Mouse (Mus musculus) kidney, embryonic 14.5 days (tissue): ENCODE data around the gene Ybx2. TPM values are rescaled to one million over a fixed set of nuclear protein-coding genes. Genes with fewer than 3 reads are reported as not detected.
"Not testable (repeated sequence)": the region's sequence is repeated elsewhere in the genome, so short reads cannot be mapped to it uniquely, and the experiment has no call there.

Experiments
- ATAC-seq: fragments of 200-750 bp; cut with Nextera tagmentation; 2 replicates; pipeline ENCODE4 v1.8.0; 2017; ENCODE audit warnings: moderate number of reproducible peaks, mild to moderate bottlenecking, moderate TSS enrichment, moderate library complexity; ENCODE audit not compliant: low FRiP score, low TSS enrichment
- H3K27ac ChIP-seq: fragments of 300-500 bp; sonication (generic); 2 replicates; pipeline ENCODE4 v1.5.1; 2014; ENCODE audit warnings: low read depth, mild to moderate bottlenecking, low read length, moderate library complexity, mixed read lengths
- H3K27me3 ChIP-seq: fragments of 300-500 bp; sonication (generic); 2 replicates; pipeline ENCODE4 v1.6.1; 2014; ENCODE audit warnings: mild to moderate bottlenecking, low read length; ENCODE audit not compliant: control insufficient read depth, insufficient read depth
- H3K36me3 ChIP-seq: fragments of 300-500 bp; sonication (generic); 2 replicates; pipeline ENCODE4 v1.6.1; 2014; ENCODE audit warnings: low read length, mixed read lengths; ENCODE audit not compliant: control insufficient read depth, insufficient read depth
- H3K4me1 ChIP-seq: fragments of 300-500 bp; sonication (generic); 2 replicates; pipeline ENCODE4 v1.6.1; 2014; ENCODE audit warnings: low read length, mixed read lengths; ENCODE audit not compliant: control insufficient read depth, insufficient read depth
- H3K4me2 ChIP-seq: fragments of 300-500 bp; sonication (generic); replicated peaks from 2 replicates; pipeline ENCODE4 v1.6.1; 2014; ENCODE audit warnings: low read depth, mild to moderate bottlenecking, low read length
- H3K4me3 ChIP-seq: fragments of 300-500 bp; sonication (generic); 2 replicates; pipeline ENCODE4 v1.5.1; 2014; ENCODE audit warnings: mild to moderate bottlenecking, low read length
- H3K9ac ChIP-seq: fragments of 300-500 bp; sonication (generic); 2 replicates; pipeline ENCODE4 v1.6.1; 2014; ENCODE audit warnings: low read depth, mild to moderate bottlenecking, low read length, moderate library complexity
- H3K9me3 ChIP-seq: fragments of 300-500 bp; sonication (generic); 2 replicates; pipeline ENCODE4 v1.6.1; 2016; ENCODE audit warnings: low read length; ENCODE audit not compliant: control insufficient read depth
- whole genome bisulfite sequencing: fragments of 180-500 bp; shearing (Covaris S2); extraction: QIAGEN DNeasy Blood & Tissue Kit; methylation state at CpG from one replicate; pipeline ENCODE4 v1.1.7; 2014; 5-methylcytosine and 5-hydroxymethylcytosine counted together
- polyA plus RNA-seq: library from polyadenylated mRNA; unstranded; fragments of >200 nt; fragmentation: Nextera tagmentation; extraction: Ambion mirVana; gene quantifications from 2 replicates; pipeline ENCODE4 v1.2.1, GENCODE M21; 2014

Gene Ybx2
- polyA plus RNA-seq, 1 experiment from 2014 or later, result 10.1 TPM

GRCm38 (mm10) chr11:69912716-69913530 lies 22.7 kb upstream of the Ybx2 start:
- H3K4me2 ChIP-seq, result peak overlapping the region; percentile 88
- peak overlapping the region; percentile 84; the same call in 1 of the 2 replicates for H3K9ac ChIP-seq
- 76% methylated on average over 15 of the region's 15 CpGs for WGBS
- H3K27ac ChIP-seq, result no peak overlapping the region
- H3K9me3 ChIP-seq, result no peaks in the 10 kb centered on the region
- no peaks in the 10 kb centered on the region for H3K27me3 ChIP-seq
- peaks cover 87% of the 10 kb centered on the region for H3K36me3 ChIP-seq
- H3K4me1 ChIP-seq, result peaks cover 18% of the 10 kb centered on the region
- 0 out of 2 replicates have a peak, but pooled peaks have one; percentile 5 for ATAC-seq
- H3K4me3 ChIP-seq, result peak overlapping the region; percentile 79

- Histone ChIP-seq H3K27ac (peak within 1 kb of the TSS; percentile 77; the same call in 1 of the 2 replicates), H3K9me3 (no peaks in the 10 kb centered on the region), H3K4me1 (peaks cover 18% of the 10 kb centered on the region), H3K36me3 (peaks cover 87% of the 10 kb centered on the region), H3K4me2 (peak within 1 kb of the TSS; percentile 88), H3K9ac (peak within 1 kb of the TSS; percentile 84), H3K4me3 (peak within 1 kb of the TSS; percentile 79), H3K27me3 (no peaks in the 10 kb centered on the region)
- peak; percentile 91 for ATAC-seq
- WGBS, result 2% methylated on average over 61 of the region's 61 CpGs
Observed at GRCm38 (mm10) chr11:69913554-69914371, 21.8 kb upstream of the Ybx2 start, which contains the start of gene Gps2. Gene Gps2, plus strand, starts transcription at chr11:69913888.

GRCm38 (mm10) chr11:69914372-69914764 lies 21.2 kb upstream of the Ybx2 start:
- H3K4me1 ChIP-seq, result peaks cover 23% of the 10 kb centered on the region
- H3K36me3 ChIP-seq, result peaks cover 87% of the 10 kb centered on the region
- H3K27ac ChIP-seq, result peak overlapping the region; percentile 77; the same call in 1 of the 2 replicates
- no peak; the same call in 1 of the 2 replicates for ATAC-seq
- no peaks in the 10 kb centered on the region for H3K27me3 ChIP-seq
- 2% methylated on average over 17 of the region's 17 CpGs for WGBS
- no peaks in the 10 kb centered on the region for H3K9me3 ChIP-seq
- peak overlapping the region; percentile 88 for H3K4me2 ChIP-seq
- peak overlapping the region; percentile 79 for H3K4me3 ChIP-seq
- peak overlapping the region; percentile 84 for H3K9ac ChIP-seq

GRCm38 (mm10) chr11:69914917-69915430 lies 20.6 kb upstream of the Ybx2 start:
- no peak overlapping the region for H3K27ac ChIP-seq
- peak overlapping the region; percentile 79 for H3K4me3 ChIP-seq
- WGBS, result 36% methylated on average over 9 of the region's 9 CpGs
- H3K4me2 ChIP-seq, result peak overlapping the region; percentile 88
- no peaks in the 10 kb centered on the region for H3K27me3 ChIP-seq
- peaks cover 24% of the 10 kb centered on the region for H3K4me1 ChIP-seq
- no peaks in the 10 kb centered on the region for H3K9me3 ChIP-seq
- ATAC-seq, result no peak
- peaks cover 81% of the 10 kb centered on the region for H3K36me3 ChIP-seq
- H3K9ac ChIP-seq, result peak overlapping the region; percentile 84; the same call in 1 of the 2 replicates

- H3K9ac ChIP-seq, result no peak overlapping the region
- peaks cover 24% of the 10 kb centered on the region for H3K4me1 ChIP-seq
- ATAC-seq, result no peak
- 61% methylated on average over 5 of the region's 5 CpGs for WGBS
- H3K4me2 ChIP-seq, result no peak overlapping the region
- no peak overlapping the region; the same call in 1 of the 2 replicates for H3K4me3 ChIP-seq
- no peaks in the 10 kb centered on the region for H3K27me3 ChIP-seq
- H3K36me3 ChIP-seq, result peaks cover 71% of the 10 kb centered on the region
- no peaks in the 10 kb centered on the region for H3K9me3 ChIP-seq
- H3K27ac ChIP-seq, result no peak overlapping the region
Observed at GRCm38 (mm10) chr11:69915667-69916627, 19.6 kb upstream of the Ybx2 start.

GRCm38 (mm10) chr11:69916652-69917378 lies 18.8 kb upstream of the Ybx2 start:
- not testable (repeated sequence) for ATAC-seq, H3K9me3 ChIP-seq, H3K27ac ChIP-seq, H3K4me3 ChIP-seq, H3K27me3 ChIP-seq, H3K9ac ChIP-seq, H3K4me2 ChIP-seq
- H3K4me1 ChIP-seq, result peaks cover 24% of the 10 kb centered on the region
- whole genome bisulfite sequencing, result 61% methylated on average over 7 of the region's 7 CpGs
- peaks cover 62% of the 10 kb centered on the region for H3K36me3 ChIP-seq

- H3K9ac ChIP-seq, result no peak overlapping the region
- H3K4me3 ChIP-seq, result no peak overlapping the region
- WGBS, result 86% methylated on average over 8 of the region's 8 CpGs
- H3K27me3 ChIP-seq, result no peaks in the 10 kb centered on the region
- peaks cover 24% of the 10 kb centered on the region for H3K4me1 ChIP-seq
- H3K4me2 ChIP-seq, result no peak overlapping the region
- H3K27ac ChIP-seq, result no peak overlapping the region
- peaks cover 56% of the 10 kb centered on the region for H3K36me3 ChIP-seq
- no peaks in the 10 kb centered on the region for H3K9me3 ChIP-seq
- no peak for ATAC-seq
Observed at GRCm38 (mm10) chr11:69917379-69917948, 18.1 kb upstream of the Ybx2 start.
